Mouse (Mus musculus) mature B cell (primary cell): ENCODE measurements at regions not wholly inside any gene's neighbourhood (a gene's known extent, or its start where the extent isn't known, plus 50 kb on each side); places are given as distances from the start of the nearest gene placed in this dataset.

Source experiments
- in situ Hi-C: fragments of 300-500 bp; cut with MboI; formaldehyde crosslinking; loops from 2 replicates; pipeline ENCODE4 v1.14.3; 2019

- in situ Hi-C loops = no loop called here
Measured at GRCm38 (mm10) chr13:32454419-32455146, 116.0 kb upstream of the Gmds start.

- in situ Hi-C loops = no loop called here
Measured at GRCm38 (mm10) chr13:32449710-32450417, 111.3 kb upstream of the Gmds start.

GRCm38 (mm10) chr13:32444531-32444930, 106.0 kb upstream of the Gmds start:
- in situ Hi-C loops = no loop called here

GRCm38 (mm10) chr13:32442025-32442424, 103.5 kb upstream of the Gmds start:
- in situ Hi-C loops = no loop called here

GRCm38 (mm10) chr13:32435136-32435535, 96.6 kb upstream of the Gmds start:
- in situ Hi-C loops = no loop called here

GRCm38 (mm10) chr13:32428482-32428881, 89.9 kb upstream of the Gmds start:
- in situ Hi-C loops = no loop called here

- in situ Hi-C loops = no loop called here
Measured at GRCm38 (mm10) chr13:32426906-32427305, 88.4 kb upstream of the Gmds start.

GRCm38 (mm10) chr13:32426199-32426598, 87.7 kb upstream of the Gmds start:
- in situ Hi-C loops = no loop called here

GRCm38 (mm10) chr13:32424543-32424942, 86.0 kb upstream of the Gmds start:
- in situ Hi-C loops = loop anchor here (25.0 kb wide), 1 partner anchor 612 kb away; the partner anchor contains the start of gene Foxc1

GRCm38 (mm10) chr13:32422485-32422884, 83.9 kb upstream of the Gmds start:
- in situ Hi-C loops = loop anchor here (25.0 kb wide), 1 partner anchor 610 kb away; the partner anchor contains the start of gene Foxc1

- in situ Hi-C loops = loop anchor here (25.0 kb wide), 1 partner anchor 607 kb away; the partner anchor contains the start of gene Foxc1
Measured at GRCm38 (mm10) chr13:32419326-32419725, 80.8 kb upstream of the Gmds start.

- in situ Hi-C loops = loop anchor here (25.0 kb wide), 1 partner anchor 606 kb away; the partner anchor contains the start of gene Foxc1
Measured at GRCm38 (mm10) chr13:32418655-32419054, 80.1 kb upstream of the Gmds start.

GRCm38 (mm10) chr13:32417907-32418306, 79.4 kb upstream of the Gmds start:
- in situ Hi-C loops = loop anchor here (25.0 kb wide), 1 partner anchor 606 kb away; the partner anchor contains the start of gene Foxc1

- in situ Hi-C loops = loop anchor here (25.0 kb wide), 1 partner anchor 599 kb away; the partner anchor contains the start of gene Foxc1
Measured at GRCm38 (mm10) chr13:32411287-32411935, 72.9 kb upstream of the Gmds start.

- in situ Hi-C loops = loop anchor here (25.0 kb wide), 1 partner anchor 598 kb away; the partner anchor contains the start of gene Foxc1
Measured at GRCm38 (mm10) chr13:32410065-32410464, 71.5 kb upstream of the Gmds start.

GRCm38 (mm10) chr13:32398616-32399015, 60.1 kb upstream of the Gmds start:
- in situ Hi-C loops = no loop called here
